Mouse (Mus musculus) midbrain, embryonic 11.5 days (tissue): ENCODE measurements around the gene Pla2g2e. TPM values are rescaled to one million over a fixed set of nuclear protein-coding genes. Genes with fewer than 3 reads are reported as not detected.
"Not testable (repeated sequence)": the region's sequence is repeated elsewhere in the genome, so short reads cannot be mapped to it uniquely, and the experiment has no call there.

Source experiments
- ATAC-seq: fragments of 200-750 bp; cut with Nextera tagmentation; 2 replicates; pipeline ENCODE4 v1.8.0; 2017; ENCODE audit warnings: moderate TSS enrichment, moderate library complexity; ENCODE audit not compliant: low FRiP score
- DNase-seq: peaks from one replicate; pipeline ENCODE4 v3.0.0; 2015; ENCODE audit warnings: low spot score; ENCODE audit errors: missing footprints
- H3K27ac ChIP-seq: fragments of 300-500 bp; sonication (generic); 2 replicates; pipeline ENCODE4 v1.5.1; 2014; ENCODE audit warnings: low read depth, low read length
- H3K27me3 ChIP-seq: fragments of 300-500 bp; sonication (generic); 2 replicates; pipeline ENCODE4 v1.6.1; 2014; ENCODE audit warnings: mild to moderate bottlenecking, low read length, moderate library complexity, mixed read lengths; ENCODE audit not compliant: control insufficient read depth, insufficient read depth
- H3K36me3 ChIP-seq: fragments of 300-500 bp; sonication (generic); 2 replicates; pipeline ENCODE4 v1.6.1; 2014; ENCODE audit warnings: mild to moderate bottlenecking, low read length, moderate library complexity, mixed read lengths; ENCODE audit not compliant: control insufficient read depth, insufficient read depth
- H3K4me1 ChIP-seq: fragments of 300-500 bp; sonication (generic); 2 replicates; pipeline ENCODE4 v1.6.1; 2014; ENCODE audit warnings: low read length; ENCODE audit not compliant: control insufficient read depth, insufficient read depth
- H3K4me2 ChIP-seq: fragments of 300-500 bp; sonication (generic); 2 replicates; pipeline ENCODE4 v1.6.1; 2014; ENCODE audit warnings: mild to moderate bottlenecking, moderate library complexity
- H3K4me3 ChIP-seq: fragments of 300-500 bp; sonication (generic); 2 replicates; pipeline ENCODE4 v1.5.1; 2014; ENCODE audit warnings: low read depth, low read length
- H3K9ac ChIP-seq: fragments of 300-500 bp; sonication (generic); 2 replicates; pipeline ENCODE4 v1.6.1; 2014; ENCODE audit warnings: low read length
- H3K9me3 ChIP-seq: fragments of 300-500 bp; sonication (generic); 2 replicates; pipeline ENCODE4 v1.6.1; 2016; ENCODE audit warnings: low read length; ENCODE audit not compliant: control insufficient read depth
- WGBS: fragments of 180-500 bp; shearing (Covaris S2); extraction: QIAGEN DNeasy Blood & Tissue Kit; methylation state at CpG from one replicate; pipeline ENCODE4 v1.1.7; 2014; 5-methylcytosine and 5-hydroxymethylcytosine counted together
- polyA plus RNA-seq: library from polyadenylated mRNA; unstranded; fragments of >200 nt; fragmentation: Nextera tagmentation; extraction: Ambion mirVana; gene quantifications from 2 replicates; pipeline ENCODE4 v1.2.1, GENCODE M21; 2014

Pla2g2e gene
- polyA plus RNA-seq, 1 experiment from 2014 or later, result not detected

GRCm38 (mm10) chr4:138875275-138875674, 2.5 kb upstream of the Pla2g2e start:
- H3K27ac ChIP-seq, H3K36me3 ChIP-seq, H3K4me1 ChIP-seq, DNase-seq, H3K27me3 ChIP-seq, H3K4me2 ChIP-seq, H3K9ac ChIP-seq, H3K9me3 ChIP-seq, H3K4me3 ChIP-seq, ATAC-seq: not testable (repeated sequence)
- 76% methylated on average over 2 of the region's 2 CpGs for WGBS

DNA sequence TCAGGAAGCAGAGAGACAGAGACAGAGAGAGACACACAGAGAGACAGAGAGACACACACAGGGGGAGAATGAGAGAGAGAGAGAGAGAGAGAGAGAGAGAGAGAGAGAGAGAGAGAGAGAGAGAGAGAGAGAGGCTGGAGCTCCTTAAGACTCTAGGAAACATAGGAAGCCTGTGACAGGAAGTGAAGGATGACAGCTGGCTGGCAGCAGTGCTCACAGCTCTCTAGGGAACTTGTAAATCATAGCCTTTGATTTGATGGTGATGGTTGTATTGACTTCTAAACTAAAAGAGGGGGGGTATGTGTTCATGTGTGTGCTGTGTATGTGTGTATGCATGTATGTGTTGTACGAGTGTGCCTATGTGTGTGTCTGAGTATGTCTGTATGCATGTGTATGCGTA, 1.8 kb upstream of the Pla2g2e start:
- Histone ChIP-seq H3K36me3 (no peaks in the 10 kb centered on the region), H3K4me3 (no peak overlapping the region), H3K4me1 (no peaks in the 10 kb centered on the region), H3K9me3 (no peaks in the 10 kb centered on the region), H3K27me3 (no peaks in the 10 kb centered on the region; the same call in 1 of the 2 replicates), H3K9ac (no peak overlapping the region), H3K27ac (no peak overlapping the region), H3K4me2 (no peak overlapping the region)
- no peak for DNase-seq
- 95% methylated on average over 2 of the region's 2 CpGs for WGBS
- no peak for ATAC-seq

DNA sequence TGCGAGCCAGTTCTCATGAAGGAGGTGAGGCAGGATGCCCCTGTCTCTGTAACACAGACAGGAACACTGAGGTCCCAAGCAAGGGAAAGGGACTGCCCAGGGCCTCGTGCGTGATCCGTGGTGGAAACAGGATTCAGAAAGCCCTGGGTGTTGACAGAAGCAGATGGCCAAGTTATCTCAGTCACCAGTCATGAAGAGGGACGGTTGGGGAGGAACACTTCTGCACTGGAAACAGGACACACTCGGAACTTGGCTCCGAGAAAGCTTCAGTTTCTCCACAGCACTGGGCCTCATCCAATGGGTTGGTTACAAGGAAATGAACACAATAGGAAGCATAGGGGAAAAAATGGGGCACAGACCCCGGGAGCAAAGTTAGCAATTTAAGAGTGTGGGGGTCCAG, 1.0 kb downstream of the Pla2g2e start:
- DNase-seq (no peak), ATAC-seq (no peak)
- no peak overlapping the region for H3K4me3 ChIP-seq
- no peaks in the 10 kb centered on the region for H3K36me3 ChIP-seq
- no peaks in the 10 kb centered on the region for H3K9me3 ChIP-seq
- H3K4me2 ChIP-seq, result no peak overlapping the region
- no peaks in the 10 kb centered on the region; the same call in 1 of the 2 replicates for H3K27me3 ChIP-seq
- H3K9ac ChIP-seq, result no peak overlapping the region
- peaks cover 3% of the 10 kb centered on the region; the same call in 1 of the 2 replicates for H3K4me1 ChIP-seq
- 72% methylated on average over 8 of the region's 8 CpGs for WGBS
- no peak overlapping the region for H3K27ac ChIP-seq

DNA sequence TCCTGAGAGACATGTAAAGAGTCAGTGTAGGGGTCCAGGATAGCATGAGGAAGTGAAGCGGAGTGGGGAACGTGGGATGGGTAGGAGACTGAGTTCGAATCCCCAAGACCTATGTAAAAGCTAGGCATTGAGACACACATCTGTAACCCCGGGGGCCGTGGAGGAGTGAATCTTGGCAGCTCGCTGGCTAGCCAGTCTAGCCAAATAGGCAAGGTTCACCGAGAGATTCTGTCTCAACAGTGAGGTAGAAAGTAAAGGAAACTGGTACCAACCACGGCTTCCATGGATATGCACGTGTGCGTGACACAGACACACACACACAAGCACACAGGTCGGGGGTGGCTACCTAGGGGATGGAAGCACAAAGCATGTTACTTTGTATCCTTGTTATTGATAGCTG, 2.1 kb downstream of the Pla2g2e start:
- Histone ChIP-seq H3K27ac (no peak overlapping the region), H3K27me3 (no peaks in the 10 kb centered on the region; the same call in 1 of the 2 replicates), H3K9me3 (no peaks in the 10 kb centered on the region), H3K4me1 (peaks cover 3% of the 10 kb centered on the region; the same call in 1 of the 2 replicates), H3K9ac (no peak overlapping the region), H3K4me2 (no peak overlapping the region), H3K4me3 (no peak overlapping the region), H3K36me3 (no peaks in the 10 kb centered on the region)
- 88% methylated on average over 11 of the region's 11 CpGs for WGBS
- no peak for DNase-seq
- no peak for ATAC-seq

DNA sequence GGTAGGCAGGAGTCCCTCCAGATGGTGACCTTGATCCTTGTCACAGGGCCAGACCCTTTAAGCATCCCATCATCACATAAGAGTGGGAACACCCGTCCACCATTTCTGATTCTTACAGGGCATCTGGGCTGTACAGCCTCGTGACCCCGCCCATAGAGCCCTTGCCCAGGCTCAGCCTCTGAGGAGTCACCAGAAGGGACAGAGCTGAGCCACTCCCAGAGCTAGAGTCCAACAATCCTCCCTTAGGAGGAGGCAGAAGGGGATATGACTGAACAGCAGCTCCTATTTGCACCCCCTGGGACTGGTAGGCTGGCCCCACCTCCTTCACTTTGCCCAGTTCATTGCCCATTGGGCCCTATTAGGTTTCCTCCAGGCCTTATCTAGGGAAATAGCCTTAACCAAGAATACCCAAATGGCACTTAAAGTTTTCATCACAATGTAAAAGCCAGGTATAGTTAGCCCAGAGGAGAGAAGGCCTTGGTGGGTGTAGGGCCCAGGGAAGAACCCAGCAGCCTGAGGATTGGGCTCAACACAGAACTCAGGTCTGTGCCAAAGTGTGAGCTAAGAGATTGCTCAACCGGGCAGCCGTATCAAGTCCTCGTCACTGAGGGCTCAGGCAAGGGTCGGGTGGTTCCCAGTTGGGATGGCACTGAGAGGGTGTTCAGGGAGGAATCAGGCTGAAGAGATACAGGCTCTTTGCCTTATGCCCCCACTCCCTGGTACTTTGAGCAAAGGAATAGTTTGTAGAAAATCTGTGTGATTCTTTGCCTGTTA, 3.3 kb downstream of the Pla2g2e start:
- H3K36me3 ChIP-seq, result no peaks in the 10 kb centered on the region
- no peak overlapping the region for H3K4me2 ChIP-seq
- WGBS, result 87% methylated on average over 7 of the region's 7 CpGs
- no peak overlapping the region for H3K4me3 ChIP-seq
- ATAC-seq, result no peak
- H3K27ac ChIP-seq, result no peak overlapping the region
- H3K27me3 ChIP-seq, result no peaks in the 10 kb centered on the region; the same call in 1 of the 2 replicates
- peaks cover 3% of the 10 kb centered on the region; the same call in 1 of the 2 replicates for H3K4me1 ChIP-seq
- H3K9me3 ChIP-seq, result no peaks in the 10 kb centered on the region
- DNase-seq, result no peak
- H3K9ac ChIP-seq, result no peak overlapping the region

DNA sequence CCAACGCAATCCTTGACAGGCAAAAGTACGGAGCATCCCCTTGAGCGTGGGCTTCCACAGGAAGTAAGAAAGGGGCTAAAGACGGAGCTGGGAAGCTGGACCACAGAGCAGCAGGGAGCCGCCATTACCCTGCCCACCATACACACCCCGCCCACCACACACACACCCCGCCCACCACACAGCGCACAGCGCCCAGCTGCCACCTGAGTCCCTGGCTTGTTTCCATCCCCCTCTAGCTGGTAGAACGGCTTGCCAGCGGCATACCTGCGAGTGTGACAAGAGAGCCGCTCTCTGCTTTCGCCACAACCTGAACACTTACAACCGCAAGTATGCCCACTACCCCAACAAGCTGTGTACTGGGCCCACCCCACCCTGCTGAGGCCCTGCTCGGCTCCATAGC, 4.4 kb downstream of the Pla2g2e start:
- Histone ChIP-seq H3K4me3 (0 out of 2 replicates have a peak overlapping the region, but pooled peaks have one; percentile 2), H3K36me3 (no peaks in the 10 kb centered on the region), H3K27me3 (no peaks in the 10 kb centered on the region; the same call in 1 of the 2 replicates), H3K27ac (no peak overlapping the region), H3K4me2 (peak overlapping the region; percentile 21; the same call in 1 of the 2 replicates), H3K4me1 (peaks cover 3% of the 10 kb centered on the region; the same call in 1 of the 2 replicates), H3K9me3 (no peaks in the 10 kb centered on the region), H3K9ac (0 out of 2 replicates have a peak overlapping the region, but pooled peaks have one; percentile 6)
- ATAC-seq (peak; percentile 48; the same call in 1 of the 2 replicates), DNase-seq (peak; percentile 89)
- WGBS, result 14% methylated on average over 15 of the region's 16 CpGs

- Histone ChIP-seq H3K4me2 (no peak overlapping the region), H3K4me3 (no peak overlapping the region), H3K27me3 (no peaks in the 10 kb centered on the region; the same call in 1 of the 2 replicates), H3K27ac (no peak overlapping the region), H3K9ac (no peak overlapping the region), H3K36me3 (no peaks in the 10 kb centered on the region), H3K4me1 (peaks cover 8% of the 10 kb centered on the region), H3K9me3 (no peaks in the 10 kb centered on the region)
- peak; percentile 99 for DNase-seq
- ATAC-seq, result no peak
- WGBS, result 15% methylated on average over 6 of the region's 6 CpGs
These were observed 6.5 kb downstream of the Pla2g2e start for GRCm38 (mm10) chr4:138884261-138884660.

DNA sequence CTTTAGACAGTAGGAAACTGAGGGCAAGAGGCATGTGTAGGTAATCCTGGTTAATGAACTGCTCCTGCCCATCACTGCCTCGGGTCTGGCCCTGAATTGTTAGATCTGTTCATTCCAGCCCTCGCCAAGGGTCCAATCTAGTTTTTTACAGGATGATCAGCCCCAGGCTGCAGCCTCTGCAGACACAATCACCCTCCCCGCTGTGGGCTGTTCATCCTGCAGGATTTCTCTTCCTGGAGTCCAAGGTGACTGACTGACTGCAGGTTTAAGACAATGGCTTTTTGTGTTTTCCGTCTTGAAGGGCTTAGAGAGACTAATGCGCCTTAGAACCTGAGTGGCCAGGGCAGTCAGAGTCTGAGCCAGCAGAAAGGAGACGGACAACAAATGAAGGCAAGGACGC, 11.4 kb downstream of the Pla2g2e start:
- Histone ChIP-seq H3K27ac (no peak overlapping the region), H3K9me3 (no peaks in the 10 kb centered on the region), H3K4me3 (no peak overlapping the region), H3K9ac (no peak overlapping the region), H3K27me3 (no peaks in the 10 kb centered on the region), H3K4me2 (no peak overlapping the region), H3K4me1 (peaks cover 5% of the 10 kb centered on the region), H3K36me3 (no peaks in the 10 kb centered on the region; the same call in 1 of the 2 replicates)
- ATAC-seq, result no peak
- 45% methylated on average over 7 of the region's 7 CpGs for WGBS
- DNase-seq, result no peak

- Histone ChIP-seq H3K36me3 (no peaks in the 10 kb centered on the region; the same call in 1 of the 2 replicates), H3K4me2 (no peak overlapping the region), H3K27me3 (no peaks in the 10 kb centered on the region), H3K9me3 (no peaks in the 10 kb centered on the region), H3K9ac (no peak overlapping the region), H3K27ac (no peak overlapping the region), H3K4me1 (peaks cover 5% of the 10 kb centered on the region), H3K4me3 (no peak overlapping the region)
- ATAC-seq (no peak), DNase-seq (no peak)
- 76% methylated on average over 8 of the region's 8 CpGs for WGBS
These were observed 11.9 kb downstream of the Pla2g2e start for GRCm38 (mm10) chr4:138889635-138890034.
